Mouse (Mus musculus) intestine, embryonic 14.5 days (tissue): ENCODE data around the gene Bank1. TPM values are rescaled to one million over a fixed set of nuclear protein-coding genes. Genes with fewer than 3 reads are reported as not detected.
A peak's percentile ranks its signal among the peaks of the same experiment; 100 is the strongest.

Experiments
- ATAC-seq: fragments of 200-750 bp; cut with Nextera tagmentation; replicated peaks from 2 replicates; pipeline ENCODE4 v1.8.0; 2017; ENCODE audit warnings: low read depth, moderate number of reproducible peaks, moderate TSS enrichment, moderate library complexity; ENCODE audit not compliant: low FRiP score, low TSS enrichment
- DNase-seq: peaks from one replicate; pipeline ENCODE4 v3.0.0-alpha.2; 2018; ENCODE audit warnings: low spot score
- H3K27ac ChIP-seq: fragments of 300-500 bp; sonication (generic); 2 replicates; pipeline ENCODE4 v1.5.1; 2014; ENCODE audit warnings: low read depth, mild to moderate bottlenecking, control low read depth
- H3K27me3 ChIP-seq: fragments of 300-500 bp; sonication (generic); replicated peaks from 2 replicates; pipeline ENCODE4 v1.6.1; 2014; ENCODE audit warnings: low read length, control low read depth; ENCODE audit not compliant: control insufficient read depth, insufficient read depth
- H3K36me3 ChIP-seq: fragments of 300-500 bp; sonication (generic); 2 replicates; pipeline ENCODE4 v1.6.1; 2014; ENCODE audit warnings: low read length, control low read depth; ENCODE audit not compliant: control insufficient read depth, insufficient read depth
- H3K4me1 ChIP-seq: fragments of 300-500 bp; sonication (generic); replicated peaks from 2 replicates; pipeline ENCODE4 v1.6.1; 2014; ENCODE audit warnings: low read length, control low read depth, mixed read lengths; ENCODE audit not compliant: control insufficient read depth, insufficient read depth
- H3K4me2 ChIP-seq: fragments of 300-500 bp; sonication (generic); 2 replicates; pipeline ENCODE4 v1.6.1; 2014; ENCODE audit warnings: low read length
- H3K4me3 ChIP-seq: fragments of 300-500 bp; sonication (generic); 2 replicates; pipeline ENCODE4 v1.5.1; 2014; ENCODE audit warnings: low read depth, low read length, control low read depth, mixed read lengths
- H3K9ac ChIP-seq: fragments of 300-500 bp; sonication (generic); 2 replicates; pipeline ENCODE4 v1.6.1; 2014; ENCODE audit warnings: mild to moderate bottlenecking, low read length
- H3K9me3 ChIP-seq: fragments of 300-500 bp; sonication (generic); 2 replicates; pipeline ENCODE4 v1.6.1; 2016; ENCODE audit warnings: low read length, control low read depth; ENCODE audit not compliant: control insufficient read depth
- WGBS: fragments of 180-500 bp; shearing (Covaris S2); extraction: QIAGEN DNeasy Blood & Tissue Kit; methylation state at CpG from one replicate; pipeline ENCODE4 v1.1.7; 2014; 5-methylcytosine and 5-hydroxymethylcytosine counted together
- polyA plus RNA-seq: library from polyadenylated mRNA; unstranded; fragments of >200 nt; fragmentation: Nextera tagmentation; extraction: Ambion mirVana; gene quantifications from 2 replicates; pipeline ENCODE4 v1.2.1, GENCODE M21; 2014

Gene Bank1
- polyA plus RNA-seq, 1 experiment from 2014 or later = 1.6 TPM

- DNase-seq (peak; percentile 52), ATAC-seq (no peak)
- no peaks in the 10 kb centered on the region for H3K9me3 ChIP-seq
- H3K36me3 ChIP-seq = no peaks in the 10 kb centered on the region
- H3K27me3 ChIP-seq = no peaks in the 10 kb centered on the region
- no peak overlapping the region for H3K9ac ChIP-seq
- H3K27ac ChIP-seq = no peak overlapping the region
- peaks cover 4% of the 10 kb centered on the region; the same call in 1 of the 2 replicates for H3K4me1 ChIP-seq
- H3K4me2 ChIP-seq = no peak overlapping the region
- 35% methylated on average over 5 of the region's 5 CpGs for WGBS
- H3K4me3 ChIP-seq = no peak overlapping the region
These were observed 241.8 kb downstream of the Bank1 start for GRCm38 (mm10) chr3:136084066-136084465.

- Histone ChIP-seq H3K4me2 (no peak overlapping the region), H3K4me3 (no peak overlapping the region), H3K4me1 (peaks cover 4% of the 10 kb centered on the region; the same call in 1 of the 2 replicates), H3K27ac (no peak overlapping the region), H3K9me3 (no peaks in the 10 kb centered on the region), H3K36me3 (no peaks in the 10 kb centered on the region), H3K9ac (no peak overlapping the region), H3K27me3 (no peaks in the 10 kb centered on the region)
- WGBS = 44% methylated on average over 1 of the region's 1 CpGs
- DNase-seq = no peak
- ATAC-seq = no peak
These were observed 244.6 kb downstream of the Bank1 start for GRCm38 (mm10) chr3:136081264-136081663.

GRCm38 (mm10) chr3:136078535-136078934, 247.3 kb downstream of the Bank1 start:
- no peaks in the 10 kb centered on the region for H3K36me3 ChIP-seq
- no peak overlapping the region for H3K9ac ChIP-seq
- no peak overlapping the region for H3K27ac ChIP-seq
- H3K4me2 ChIP-seq = no peak overlapping the region
- DNase-seq (no peak), ATAC-seq (no peak)
- H3K4me3 ChIP-seq = no peak overlapping the region
- peaks cover 2% of the 10 kb centered on the region; the same call in 1 of the 2 replicates for H3K4me1 ChIP-seq
- 68% methylated on average over 2 of the region's 2 CpGs for WGBS
- no peaks in the 10 kb centered on the region for H3K27me3 ChIP-seq
- no peaks in the 10 kb centered on the region for H3K9me3 ChIP-seq

- H3K9me3 ChIP-seq = no peaks in the 10 kb centered on the region
- no peak overlapping the region for H3K9ac ChIP-seq
- no peaks in the 10 kb centered on the region for H3K4me1 ChIP-seq
- no peak overlapping the region for H3K4me3 ChIP-seq
- H3K36me3 ChIP-seq = no peaks in the 10 kb centered on the region
- H3K27me3 ChIP-seq = no peaks in the 10 kb centered on the region
- H3K27ac ChIP-seq = no peak overlapping the region
- DNase-seq (no peak), ATAC-seq (no peak)
- no peak overlapping the region for H3K4me2 ChIP-seq
- 93% methylated on average over 3 of the region's 3 CpGs for WGBS
These were observed 255.5 kb downstream of the Bank1 start for GRCm38 (mm10) chr3:136070394-136070793.

GRCm38 (mm10) chr3:136061907-136062306, 264.0 kb downstream of the Bank1 start:
- 72% methylated on average over 2 of the region's 2 CpGs for WGBS
- H3K9me3 ChIP-seq = no peaks in the 10 kb centered on the region

GRCm38 (mm10) chr3:136050635-136051034, 275.2 kb downstream of the Bank1 start:
- H3K9ac ChIP-seq = no peak overlapping the region
- no peaks in the 10 kb centered on the region for H3K36me3 ChIP-seq
- ATAC-seq = no peak
- H3K4me3 ChIP-seq = no peak overlapping the region
- H3K4me1 ChIP-seq = no peaks in the 10 kb centered on the region
- H3K27me3 ChIP-seq = no peaks in the 10 kb centered on the region
- 69% methylated on average over 3 of the region's 3 CpGs for WGBS
- no peak for DNase-seq
- H3K4me2 ChIP-seq = no peak overlapping the region
- no peak overlapping the region for H3K27ac ChIP-seq
- no peaks in the 10 kb centered on the region for H3K9me3 ChIP-seq

More at GRCm38 (mm10) chr3:136061907-136062306, 264.0 kb downstream of the Bank1 start:
- DNase-seq (no peak), ATAC-seq (no peak)
- no peak overlapping the region for H3K4me3 ChIP-seq
- H3K36me3 ChIP-seq = no peaks in the 10 kb centered on the region
- H3K4me1 ChIP-seq = no peaks in the 10 kb centered on the region
- no peak overlapping the region for H3K4me2 ChIP-seq
- H3K27me3 ChIP-seq = no peaks in the 10 kb centered on the region
- no peak overlapping the region for H3K9ac ChIP-seq
- no peak overlapping the region for H3K27ac ChIP-seq

- Histone ChIP-seq H3K4me3 (no peak overlapping the region), H3K9me3 (no peaks in the 10 kb centered on the region), H3K36me3 (no peaks in the 10 kb centered on the region), H3K27me3 (no peaks in the 10 kb centered on the region), H3K27ac (no peak overlapping the region), H3K4me1 (no peaks in the 10 kb centered on the region), H3K9ac (no peak overlapping the region), H3K4me2 (no peak overlapping the region)
- ATAC-seq (no peak), DNase-seq (no peak)
- 95% methylated on average over 6 of the region's 6 CpGs for WGBS
These were observed 275.7 kb downstream of the Bank1 start for GRCm38 (mm10) chr3:136050215-136050614.

- no peak for ATAC-seq
- no peak overlapping the region for H3K27ac ChIP-seq
- no peaks in the 10 kb centered on the region for H3K27me3 ChIP-seq
- peaks cover 4% of the 10 kb centered on the region; the same call in 1 of the 2 replicates for H3K9me3 ChIP-seq
- no peak overlapping the region for H3K4me3 ChIP-seq
- H3K4me2 ChIP-seq = no peak overlapping the region
- no peaks in the 10 kb centered on the region for H3K36me3 ChIP-seq
- no peak for DNase-seq
- WGBS = 63% methylated on average over 4 of the region's 4 CpGs
- H3K4me1 ChIP-seq = no peaks in the 10 kb centered on the region
- H3K9ac ChIP-seq = no peak overlapping the region
These were observed 277.8 kb downstream of the Bank1 start for GRCm38 (mm10) chr3:136048026-136048425.

- Histone ChIP-seq H3K4me1 (no peaks in the 10 kb centered on the region), H3K9me3 (peaks cover 4% of the 10 kb centered on the region; the same call in 1 of the 2 replicates), H3K27me3 (no peaks in the 10 kb centered on the region), H3K27ac (0 out of 2 replicates have a peak overlapping the region, but pooled peaks have one; percentile 24), H3K4me3 (no peak overlapping the region), H3K36me3 (no peaks in the 10 kb centered on the region), H3K9ac (no peak overlapping the region), H3K4me2 (no peak overlapping the region)
- DNase-seq (no peak), ATAC-seq (no peak)
- 74% methylated on average over 2 of the region's 2 CpGs for WGBS
These were observed 280.5 kb downstream of the Bank1 start for GRCm38 (mm10) chr3:136045381-136045780.
